Mouse (Mus musculus): ENCODE measurements around the gene Gm27029.

GRCm38 (mm10) chr11:101448274-101448746, 23.7 kb upstream of the Gm27029 start, which contains the start of gene Ifi35:
- TF ChIP-seq POLR2A (IDR thresholded peaks at IDR 0.05; ENCODE audit: control insufficient read depth, extremely low read depth, insufficient read depth, low read length, poor library complexity) (peak; percentile 59; the same call in 1 of the 2 replicates), CTCF (IDR thresholded peaks at IDR 0.05; ENCODE audit: borderline replicate concordance, control insufficient read depth, extremely low read depth, insufficient read depth, low read length, poor library complexity) (no peak)
